Mouse (Mus musculus): ENCODE data around the gene Pigl. TPM values are rescaled to one million over a fixed set of nuclear protein-coding genes. Genes with fewer than 3 reads are reported as not detected.

The Pigl gene
- polyA plus RNA-seq, 1 experiment: 10.0 TPM

DNA sequence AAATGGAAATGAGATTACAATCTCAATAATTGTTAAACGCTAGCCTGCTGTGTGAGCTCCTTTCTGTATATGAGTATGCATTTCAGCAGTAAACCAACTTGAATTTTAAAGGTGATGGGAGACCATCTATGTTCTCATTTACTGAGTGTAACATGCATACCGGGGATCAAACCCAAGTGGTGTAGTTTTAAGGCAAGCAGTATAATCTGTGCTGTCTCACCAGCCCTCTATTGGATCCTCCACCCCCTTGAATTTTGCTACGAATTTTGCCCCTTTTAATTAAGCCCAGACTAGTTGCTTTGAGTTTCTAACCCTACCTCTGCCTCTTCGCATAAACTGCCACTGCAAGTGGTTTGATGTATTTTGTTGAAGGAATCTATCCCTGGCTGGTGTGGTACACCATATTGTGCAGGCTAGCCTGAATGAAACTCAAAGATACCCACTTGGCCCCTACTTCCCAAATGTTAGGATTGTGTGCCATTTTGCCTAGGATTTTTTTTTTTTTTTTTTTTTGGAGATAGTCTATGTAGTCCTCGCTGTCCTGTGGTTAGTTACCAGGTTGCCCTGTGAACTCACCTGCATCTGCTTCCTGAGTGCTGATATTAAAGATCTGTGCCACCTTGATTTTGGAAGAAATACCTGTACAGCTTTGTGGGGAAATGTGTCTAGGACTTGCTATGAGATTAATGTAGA, 96.0 kb downstream of the Pigl start:
- DNase-seq (ENCODE audit: extremely low spot score in 1 of 2, low spot score in 1 of 2): no peak

DNA sequence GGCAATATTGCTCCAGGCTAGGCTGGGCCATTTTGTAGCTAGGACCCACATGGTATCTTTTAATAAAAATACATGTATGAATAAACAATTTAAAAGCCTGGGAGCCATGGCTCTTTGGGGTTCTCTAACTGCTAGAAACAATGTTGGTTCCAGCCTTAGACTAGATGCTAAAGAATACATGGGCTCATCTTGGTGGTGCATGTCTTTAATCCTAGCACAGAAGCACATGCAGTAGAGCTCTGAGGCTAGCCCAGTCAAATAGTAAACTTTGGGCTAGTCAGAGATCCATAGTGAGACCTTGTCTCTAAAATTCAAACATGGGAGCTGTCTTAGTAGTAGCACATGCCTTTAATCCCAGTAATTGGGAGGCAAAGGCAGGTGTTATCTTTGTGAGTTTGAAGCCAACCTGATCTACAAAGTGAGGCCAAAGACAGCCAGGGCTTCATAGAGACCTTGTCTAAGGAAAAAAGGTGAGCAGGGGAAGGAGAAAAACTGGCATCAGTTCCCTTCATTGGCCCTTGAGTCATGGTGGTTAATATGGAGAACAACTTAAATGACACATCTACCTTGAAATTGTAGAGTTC, 96.8 kb downstream of the Pigl start:
- no peak for DNase-seq (ENCODE audit: extremely low spot score in 1 of 2, low spot score in 1 of 2)

DNA sequence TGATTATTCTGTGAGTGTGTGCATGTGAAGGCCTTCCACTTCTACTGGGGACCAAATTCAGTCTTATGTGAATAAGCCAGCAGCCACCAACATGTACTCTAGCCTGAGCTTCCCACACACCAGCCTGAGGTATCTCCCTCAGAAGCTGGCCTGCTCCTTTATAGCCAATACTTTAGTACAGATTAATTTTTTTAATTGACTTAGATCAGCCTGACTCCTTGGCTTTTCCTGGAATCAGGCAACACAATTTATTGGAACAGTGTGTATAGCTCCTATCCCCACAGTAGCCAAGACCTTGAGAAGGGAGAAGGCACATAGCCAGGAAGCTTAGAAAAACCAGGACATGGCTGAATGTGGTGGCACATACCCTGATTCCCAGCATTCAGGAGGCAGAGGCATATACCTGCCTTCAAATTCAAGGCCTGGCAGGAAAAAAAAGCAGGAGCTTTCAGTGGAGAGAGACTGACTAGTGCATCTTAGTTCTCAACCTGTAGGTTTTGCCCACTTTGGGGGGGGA, 97.7 kb downstream of the Pigl start:
- no peak for DNase-seq (ENCODE audit: extremely low spot score in 1 of 2, low spot score in 1 of 2)

DNA sequence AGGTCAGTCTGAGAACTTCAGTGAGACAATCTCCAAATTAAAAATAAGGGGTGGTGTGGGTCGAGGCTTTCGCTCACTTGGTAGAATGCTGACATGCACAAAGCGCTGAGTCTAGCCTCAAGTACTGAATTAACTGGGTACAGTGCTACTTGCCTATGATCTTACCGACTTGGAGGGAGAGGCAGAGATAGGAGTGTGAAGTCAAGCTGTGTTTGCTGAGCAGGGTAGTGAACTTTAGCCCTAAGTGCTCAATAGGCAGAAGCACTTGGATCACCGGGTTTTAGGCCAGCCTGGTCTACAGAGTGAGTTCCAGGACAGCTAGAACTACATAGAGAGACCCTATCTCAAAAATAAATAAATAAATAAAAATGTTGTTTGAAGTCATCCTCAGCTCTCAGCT, 98.9 kb downstream of the Pigl start:
- DNase-seq (ENCODE audit: extremely low spot score in 1 of 2, low spot score in 1 of 2): no peak

DNA sequence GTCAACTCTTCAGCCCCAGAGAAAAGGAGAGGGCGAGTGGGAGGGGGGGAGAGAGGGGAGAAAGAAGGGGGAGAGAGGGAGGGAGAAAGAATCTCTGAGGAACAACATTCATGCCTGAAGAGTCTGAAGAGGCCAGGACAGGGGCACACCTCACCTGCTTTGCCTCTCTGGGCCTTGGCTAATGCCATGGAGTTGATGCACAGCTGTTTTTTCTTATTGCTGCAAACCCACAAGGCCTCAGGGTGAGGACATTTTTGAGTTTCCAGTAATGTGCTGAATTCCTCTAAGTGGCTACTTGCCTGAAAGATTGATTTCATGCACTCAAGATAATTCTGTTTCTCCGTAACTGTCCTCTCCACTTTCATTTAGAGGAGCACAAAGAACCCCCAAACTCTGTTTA, 99.9 kb downstream of the Pigl start:
- DNase-seq (ENCODE audit: extremely low spot score in 1 of 2, low spot score in 1 of 2): no peak

DNA sequence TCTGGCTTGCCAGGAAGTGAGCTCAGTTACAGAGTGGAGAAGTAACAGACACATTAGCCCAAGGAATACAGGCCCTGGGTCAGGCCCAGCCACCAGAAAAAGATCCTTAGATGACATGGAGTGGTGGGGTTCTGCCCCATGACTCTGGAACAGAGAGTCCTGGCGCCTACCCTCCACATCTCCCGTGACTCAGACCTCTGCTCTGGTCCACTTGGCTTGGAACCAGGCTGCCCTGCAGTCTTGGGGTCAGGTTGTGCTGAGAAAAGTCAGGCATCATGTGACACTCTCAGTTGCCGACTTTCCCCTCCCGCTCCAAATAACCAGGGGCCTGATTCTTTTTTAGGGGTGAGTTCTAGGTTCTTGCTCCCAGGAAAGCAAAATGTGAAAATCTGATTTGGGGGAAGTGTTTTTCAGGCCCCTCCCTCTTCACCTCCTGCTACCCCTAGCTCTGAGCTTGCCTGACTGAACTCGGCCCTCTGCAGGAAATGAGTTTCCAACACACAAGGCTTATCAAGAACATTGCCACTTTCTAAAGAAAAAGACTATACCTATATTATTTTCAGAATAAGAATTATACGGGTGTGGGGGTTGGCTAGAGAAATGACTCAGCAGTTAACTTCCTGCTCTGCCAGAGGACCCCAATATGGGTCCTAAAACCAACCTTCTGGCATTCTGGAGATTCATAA, 100.8 kb downstream of the Pigl start:
- DNase-seq (ENCODE audit: extremely low spot score in 1 of 2, low spot score in 1 of 2): no peak

DNA sequence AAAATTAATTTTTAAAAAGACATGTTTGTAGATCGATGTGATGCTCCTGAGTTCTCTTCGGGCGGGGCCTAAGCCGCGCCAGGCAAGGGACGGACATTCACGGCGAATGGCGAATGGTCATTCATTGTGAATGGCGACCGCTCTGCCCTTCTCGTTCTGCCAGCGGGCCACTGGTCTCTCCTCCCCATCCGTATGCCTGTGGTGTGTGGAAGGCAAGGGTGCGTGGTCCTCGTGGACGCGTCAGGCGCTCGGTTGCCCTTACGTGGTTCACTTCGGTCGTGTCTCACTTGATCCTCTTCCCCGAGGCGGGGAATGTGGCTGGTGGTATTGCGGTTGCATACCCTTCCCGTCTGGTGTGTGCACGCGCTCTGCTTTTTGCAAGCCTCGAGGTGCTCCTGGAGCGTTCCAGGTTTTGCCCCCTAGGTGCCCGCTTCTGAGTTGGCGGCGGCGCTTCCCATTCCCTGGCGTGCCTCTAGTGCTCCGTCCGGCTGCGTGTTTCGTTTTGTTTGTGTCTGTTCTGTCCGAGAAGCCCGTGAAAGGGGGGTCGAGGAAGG, 102.3 kb downstream of the Pigl start:
- no peak for DNase-seq (ENCODE audit: extremely low spot score in 1 of 2, low spot score in 1 of 2)

DNA sequence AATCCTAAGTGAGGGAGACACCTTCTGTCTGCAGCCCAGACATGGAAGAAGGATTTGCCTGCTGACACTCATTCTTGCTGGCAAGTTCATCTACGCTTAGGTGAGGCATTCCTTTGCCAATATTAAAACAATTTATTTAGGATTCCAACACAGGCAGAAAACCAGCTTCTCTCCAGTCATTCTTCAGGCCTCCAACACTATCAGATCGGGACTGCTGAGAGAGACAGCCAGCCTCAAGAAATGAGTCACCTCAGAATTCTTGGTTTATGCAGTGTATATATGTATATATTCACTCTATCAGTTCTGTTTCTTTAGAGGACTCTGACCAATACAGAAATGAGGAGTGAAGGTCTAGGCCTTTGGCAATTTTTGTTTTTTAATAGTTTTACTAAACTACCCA, 105.3 kb downstream of the Pigl start:
- no peak for DNase-seq (ENCODE audit: extremely low spot score in 1 of 2, low spot score in 1 of 2)

Other genes starting within 250 kb of the Pigl start
- 7.1 and 9.9 TPM in 2 replicates for gene Adora2b, start 209.5 kb upstream of the Pigl start, polyA plus RNA-seq (2012; rRNA removed)
- gene Zswim7, start 177.1 kb upstream of the Pigl start, polyA plus RNA-seq (2012; rRNA removed): 26.6 and 27.4 TPM in 2 replicates
- 55.1 and 58.1 TPM in 2 replicates for gene Ttc19, start 177.0 kb upstream of the Pigl start, polyA plus RNA-seq (2012; rRNA removed)
- gene Ncor1, start 81 bp downstream of the Pigl start, polyA plus RNA-seq (2012; rRNA removed): 128 and 149 TPM in 2 replicates
- 61.0 and 66.1 TPM in 2 replicates for gene Cenpv, start 80.8 kb downstream of the Pigl start, polyA plus RNA-seq (2012; rRNA removed)
- gene Ubb, start 92.7 kb downstream of the Pigl start, polyA plus RNA-seq (2012; rRNA removed): 3,321 and 3,429 TPM in 2 replicates
- gene Trpv2, start 116.0 kb downstream of the Pigl start, polyA plus RNA-seq (2012; rRNA removed): 16.8 TPM in 2 replicates
- 19.9 and 23.7 TPM in 2 replicates for gene Lrrc75a, start 190.1 kb downstream of the Pigl start, polyA plus RNA-seq (2012; rRNA removed)
- gene Mmgt2, start 190.2 kb downstream of the Pigl start, polyA plus RNA-seq (2012; rRNA removed): 44.4 TPM in 2 replicates

Measured in frontal cortex, adult 2 months (tissue).